Mouse (Mus musculus) heart, postnatal 36 days (tissue): ENCODE results near the gene Igf1r. TPM values are rescaled to one million over a fixed set of nuclear protein-coding genes. Genes with fewer than 3 reads are reported as not detected.
"Not testable (repeated sequence)": the region's sequence is repeated elsewhere in the genome, so short reads cannot be mapped to it uniquely, and the experiment has no call there.

Experiments used
- DNase-seq, 2 experiments: peaks; one replicate each; pipeline ENCODE4 v3.0.0; 2021 to 2022
- intact Hi-C: fragments of 180-260 bp; cut with DNase I; formaldehyde crosslinking; loops from one replicate; pipeline ENCODE4 v1.15.1; 2025
- total RNA-seq, 2 experiments: library from RNA; stranded (reverse); gene quantifications; 2 replicates each; pipeline ENCODE4 v1.2.3; 2021

The Igf1r gene
- total RNA-seq, 2 experiments from 2014 or later = 15.4 to 21.1 TPM

- intact Hi-C loops = no loop called here
Measured at GRCm38 (mm10) chr7:68246249-68246648, 293.6 kb downstream of the Igf1r start.

GRCm38 (mm10) chr7:68250411-68250810 lies 297.8 kb downstream of the Igf1r start:
- intact Hi-C loops = no loop called here
- no peak for DNase-seq

More at GRCm38 (mm10) chr7:68246249-68246648, 293.6 kb downstream of the Igf1r start:
- no peak for DNase-seq

DNA sequence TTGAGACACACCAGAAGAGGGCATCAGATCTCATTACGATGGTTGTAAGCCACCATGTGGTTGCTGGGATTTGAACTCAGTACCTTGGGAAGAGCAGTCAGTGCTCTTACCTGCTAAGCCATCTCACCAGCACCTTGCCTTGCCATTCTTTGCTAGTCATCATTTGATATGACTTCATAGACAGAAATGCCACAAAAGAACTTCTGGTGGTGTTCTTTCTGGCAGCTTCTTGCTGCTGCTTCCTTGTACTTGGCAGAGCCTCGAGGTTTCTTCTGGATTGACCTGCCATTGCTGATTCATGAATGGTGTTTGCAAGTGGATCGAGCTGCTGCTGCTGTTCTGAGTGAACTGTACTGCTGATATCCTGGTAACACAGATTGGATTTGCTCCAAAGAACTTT lies 298.3 kb downstream of the Igf1r start:
- intact Hi-C loops = no loop called here

DNA sequence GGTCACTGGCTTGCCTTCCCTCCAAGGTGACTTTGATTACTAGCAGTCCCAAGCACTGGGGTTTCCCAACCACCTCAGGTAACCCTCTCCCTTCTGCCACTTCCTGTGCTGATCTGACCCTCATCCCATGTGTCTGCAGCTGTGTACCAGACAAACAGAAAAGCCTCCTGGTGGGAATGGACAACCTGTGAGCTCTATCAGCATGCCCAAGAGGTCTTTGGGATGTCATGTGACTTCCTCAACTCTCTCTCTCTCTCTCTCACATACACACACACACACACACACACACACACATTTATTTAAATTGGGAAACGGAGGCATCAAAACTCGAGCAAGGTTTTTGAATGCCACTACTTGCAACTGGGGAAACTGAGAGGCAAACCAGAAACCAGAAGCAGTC lies 305.1 kb downstream of the Igf1r start:
- intact Hi-C loops = no loop called here
- DNase-seq = no peak

More for the DNA sequence above, 298.3 kb downstream of the Igf1r start:
- DNase-seq = no peak

DNA sequence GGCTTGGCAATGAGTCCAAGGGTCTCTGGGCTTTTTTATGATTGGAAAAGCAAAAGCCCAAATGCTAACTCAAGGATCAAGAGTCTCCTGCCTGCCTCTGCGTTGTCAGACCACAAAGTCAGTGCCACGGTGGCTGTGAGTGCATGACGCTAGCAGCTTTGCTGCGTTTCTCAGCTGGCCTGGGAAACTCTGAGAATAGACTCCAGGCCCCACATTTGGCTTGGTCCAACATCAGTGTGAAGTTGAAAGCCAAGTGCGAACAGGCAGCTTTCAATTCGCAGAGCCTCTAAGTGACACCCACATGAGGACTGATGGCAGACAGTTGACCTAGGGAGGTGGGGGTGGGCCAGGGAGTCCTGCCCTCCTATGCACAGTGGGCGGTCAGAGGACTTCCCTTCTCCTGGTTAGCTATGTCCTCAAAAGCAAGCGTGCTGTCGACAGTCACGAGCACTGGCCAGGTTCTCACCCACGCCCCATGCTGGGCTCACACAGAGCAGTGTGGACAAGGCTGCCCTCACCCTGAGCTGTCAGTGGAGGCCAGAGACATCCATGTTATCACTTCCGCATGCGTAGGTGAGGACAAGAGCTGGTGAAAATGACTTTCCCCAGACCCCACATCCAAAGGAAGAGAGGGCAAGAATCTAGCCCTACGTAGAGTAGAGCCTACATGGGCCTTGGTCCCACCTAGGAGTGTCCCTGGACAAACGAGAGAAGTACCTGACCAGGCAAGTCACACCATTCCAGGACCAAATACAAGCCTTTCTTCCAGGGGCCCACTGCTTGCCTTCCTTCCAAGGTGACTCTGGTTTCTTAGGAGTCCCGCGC lies 305.9 kb downstream of the Igf1r start:
- no peak for DNase-seq
- intact Hi-C loops = no loop called here

GRCm38 (mm10) chr7:68259523-68260081 lies 307.0 kb downstream of the Igf1r start:
- no peak for DNase-seq
- intact Hi-C loops = loop anchor here (5.0 kb wide), 1 partner anchor 37 kb away; no protein-coding TSS in a partner anchor

DNA sequence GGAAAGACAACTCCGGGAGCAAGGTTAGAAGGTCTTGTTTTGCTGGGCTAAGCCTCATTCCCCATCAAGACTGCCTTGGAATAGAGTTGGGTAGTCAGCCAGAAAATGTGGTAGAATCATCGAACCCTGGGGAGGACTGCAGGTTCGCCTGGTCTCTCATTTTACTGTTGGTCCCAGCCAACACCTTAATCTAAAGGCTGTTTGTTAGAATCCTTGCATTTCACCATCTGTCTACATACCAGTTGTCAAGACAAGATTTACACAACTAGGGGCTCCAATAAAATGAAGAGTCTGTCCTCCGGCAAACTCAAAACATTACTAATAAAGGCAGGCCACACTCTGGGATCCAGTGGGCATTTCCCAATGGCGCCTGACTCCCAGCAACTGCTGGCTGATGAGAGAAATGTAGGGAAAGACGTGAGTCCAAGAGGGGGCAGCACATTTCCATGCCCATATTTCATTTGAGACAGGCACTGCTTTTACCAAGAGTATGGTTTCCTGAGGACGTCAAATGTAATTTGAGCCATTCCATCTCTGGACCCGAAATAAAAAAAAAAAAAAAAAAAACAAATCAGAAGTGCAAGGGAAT lies 310.1 kb downstream of the Igf1r start:
- DNase-seq = no peak
- intact Hi-C loops = loop anchor here (5.0 kb wide), 1 partner anchor 40 kb away; no protein-coding TSS in a partner anchor

DNA sequence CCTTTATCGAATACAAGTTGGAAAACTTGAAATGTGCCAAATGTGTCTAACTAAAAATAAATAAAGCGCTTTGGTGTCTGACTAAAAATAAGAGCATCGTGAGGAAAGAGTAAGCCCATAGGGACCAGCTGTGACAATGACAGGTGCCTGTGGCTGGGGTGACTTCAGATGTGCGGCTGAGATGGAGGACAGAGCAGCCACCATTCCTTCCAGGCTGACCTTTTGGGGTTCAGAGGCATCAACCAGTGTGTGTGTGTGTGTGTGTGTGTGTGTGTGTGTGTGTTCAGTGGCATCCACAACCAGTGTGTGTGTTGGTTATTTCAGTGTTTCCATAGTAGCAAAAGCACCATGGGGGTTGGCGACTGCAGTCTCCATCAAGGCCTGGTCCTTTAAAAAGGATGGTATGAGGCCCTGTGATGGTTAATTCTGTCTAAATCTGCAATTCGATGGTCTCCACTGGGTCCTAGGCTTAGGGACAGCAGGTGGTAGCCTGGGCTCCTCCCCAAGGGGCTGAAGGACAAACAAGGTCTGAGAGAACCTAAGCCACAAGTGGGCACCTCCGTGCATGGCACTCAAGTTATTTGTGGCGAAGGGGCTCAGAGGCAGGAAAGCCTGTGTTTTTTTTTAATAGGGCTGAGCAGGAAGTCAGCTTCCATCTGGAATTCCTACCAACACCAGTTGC lies 310.9 kb downstream of the Igf1r start:
- no peak for DNase-seq
- intact Hi-C loops = loop anchor here (2.0 to 5.0 kb wide), 2 partner anchors 39 to 41 kb away; no protein-coding TSS in a partner anchor

DNA sequence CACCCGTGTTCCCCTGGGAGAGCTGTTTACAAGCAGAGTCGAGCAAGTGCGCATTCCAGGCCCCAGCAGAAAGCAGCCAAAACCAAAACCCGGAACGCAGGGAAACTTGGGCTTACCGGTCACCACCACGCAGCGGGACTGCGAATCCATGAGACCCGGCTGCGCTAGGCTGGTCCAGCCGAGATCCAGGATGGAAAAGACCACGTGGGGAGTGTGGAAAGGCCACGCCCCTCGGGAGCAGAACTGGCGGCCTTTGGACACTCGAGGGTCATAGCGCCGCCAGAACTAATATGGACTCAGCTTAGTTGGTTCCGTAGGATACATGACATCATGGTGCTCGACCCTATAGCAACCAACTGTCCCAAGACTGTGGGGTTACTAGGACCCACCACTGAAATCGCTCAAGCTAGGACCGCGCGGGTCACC lies 311.4 kb downstream of the Igf1r start, which contains the start of gene Pgpep1l:
Pgpep1l (minus strand) TSS at position 206 of the 426 bp plus-strand sequence.
- peak; percentile 51 to 57 for DNase-seq
- intact Hi-C loops = loop anchor here (2.0 to 5.0 kb wide), 2 partner anchors 39 to 42 kb away; no protein-coding TSS in a partner anchor

GRCm38 (mm10) chr7:68264531-68264930 lies 311.9 kb downstream of the Igf1r start:
- intact Hi-C loops = loop anchor here (2.0 to 5.0 kb wide), 2 partner anchors 38 to 42 kb away; no protein-coding TSS in a partner anchor

DNA sequence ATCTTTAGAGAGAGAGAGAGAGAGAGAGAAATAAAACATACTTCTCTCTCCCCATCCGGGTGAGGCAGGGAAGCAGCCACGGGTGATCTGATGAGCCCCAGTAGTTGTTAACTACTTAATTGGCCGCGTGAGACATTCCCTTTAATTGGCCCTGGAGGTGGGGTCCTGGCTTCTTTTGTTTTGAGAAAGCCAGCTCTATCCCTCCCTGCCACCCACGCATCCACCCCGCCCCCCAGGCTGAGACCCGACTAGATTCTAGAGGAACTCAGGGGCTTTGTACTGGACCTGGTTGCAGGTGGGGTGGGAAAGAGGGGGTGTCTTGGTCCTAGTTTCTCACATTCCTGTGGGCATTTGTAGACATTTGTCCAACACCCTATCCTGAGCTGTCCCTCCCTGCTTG lies 312.8 kb downstream of the Igf1r start:
- DNase-seq = no peak
- intact Hi-C loops = loop anchor here (2.0 kb wide), 1 partner anchor 37 kb away; no protein-coding TSS in a partner anchor

More at GRCm38 (mm10) chr7:68264531-68264930, 311.9 kb downstream of the Igf1r start:
- peak; percentile 29 to 36 for DNase-seq

GRCm38 (mm10) chr7:68266691-68267090 lies 314.1 kb downstream of the Igf1r start:
- DNase-seq = no peak
- intact Hi-C loops = no loop called here

DNA sequence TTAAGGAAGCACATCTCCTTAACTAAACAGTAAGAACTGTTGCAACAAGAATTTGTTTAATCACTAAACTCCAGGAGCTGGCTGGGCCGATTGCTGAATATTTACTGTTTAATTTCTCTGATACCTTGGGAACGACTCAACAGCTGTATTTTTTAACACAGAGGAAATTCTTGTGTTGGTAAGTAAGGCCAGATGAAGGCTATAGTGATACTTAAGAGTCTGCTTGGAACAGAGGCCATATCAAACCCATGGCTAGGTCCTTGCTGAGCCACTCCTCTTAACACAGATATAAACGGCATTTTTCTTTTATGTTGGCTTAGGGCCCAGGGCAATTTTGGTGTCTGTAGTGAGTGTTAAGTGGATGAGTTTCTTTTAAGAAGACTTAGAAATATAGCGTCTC lies 317.9 kb downstream of the Igf1r start:
- intact Hi-C loops = no loop called here
- no peak for DNase-seq

GRCm38 (mm10) chr7:68271816-68272215 lies 319.2 kb downstream of the Igf1r start:
- no peak for DNase-seq
- intact Hi-C loops = no loop called here

GRCm38 (mm10) chr7:68272607-68273006 lies 320.0 kb downstream of the Igf1r start:
- no peak for DNase-seq
- intact Hi-C loops = no loop called here

DNA sequence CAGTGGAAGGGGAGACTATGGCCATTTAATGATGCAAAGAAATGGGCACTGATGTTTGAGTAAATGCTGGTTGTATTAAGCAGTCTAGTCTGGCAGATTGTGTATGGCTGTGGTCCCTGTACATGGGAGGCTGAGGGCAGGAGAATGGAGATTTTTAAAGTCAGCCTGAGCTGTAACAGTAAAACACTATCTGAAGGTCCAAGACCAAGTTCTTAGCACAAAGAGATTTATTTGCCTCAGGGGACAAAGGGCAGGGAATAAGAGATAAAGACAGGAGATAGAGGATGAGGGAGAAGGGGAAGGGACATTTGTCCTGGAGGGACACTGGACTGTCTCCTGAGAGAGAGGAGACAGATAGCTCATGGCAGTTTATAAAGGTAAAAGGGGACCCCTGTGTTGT lies 320.9 kb downstream of the Igf1r start, which contains the start of gene Fam169b:
Fam169b (plus strand) TSS at position 325 of the 400 bp plus-strand sequence.
- DNase-seq = no peak
- intact Hi-C loops = no loop called here

DNA sequence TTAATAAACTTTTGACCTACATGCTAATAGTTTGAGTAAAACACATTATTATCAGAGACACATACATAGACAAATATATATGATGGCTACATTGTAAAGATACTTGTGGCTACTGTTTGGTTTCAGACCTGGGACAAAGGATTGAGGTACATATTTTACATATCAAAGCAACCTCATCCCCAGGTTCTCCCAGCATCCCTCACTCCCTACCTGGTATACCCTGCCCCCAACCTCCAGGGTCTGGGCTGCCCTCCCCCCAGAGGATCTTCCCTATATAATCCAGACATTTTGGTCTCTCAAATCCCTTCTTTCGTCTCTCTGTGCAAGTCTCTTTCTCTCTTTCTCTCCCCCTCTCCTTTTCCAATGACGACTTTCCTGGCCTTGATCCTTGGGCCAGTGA lies 321.6 kb downstream of the Igf1r start:
- intact Hi-C loops = no loop called here
- DNase-seq = no peak

DNA sequence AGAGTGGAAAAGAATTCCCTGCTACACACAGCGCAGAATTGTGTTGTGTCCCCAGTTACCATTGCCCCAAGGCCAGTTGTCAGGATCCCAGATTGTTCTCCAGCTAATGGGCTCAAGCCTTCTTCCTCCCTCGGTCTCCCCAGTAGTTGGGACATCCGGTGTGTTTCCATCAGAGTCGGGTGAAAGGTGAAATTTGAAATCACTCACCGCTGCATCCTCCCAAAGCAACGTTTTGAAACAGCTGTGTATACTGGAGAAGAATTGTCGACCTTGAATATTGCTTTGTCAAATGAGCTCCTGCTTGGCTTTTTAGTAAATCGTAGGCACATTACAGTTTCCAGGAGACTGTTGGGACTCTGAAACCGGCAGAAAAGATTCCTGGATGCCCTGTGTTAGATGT lies 322.3 kb downstream of the Igf1r start:
- DNase-seq = no peak
- intact Hi-C loops = no loop called here

- intact Hi-C loops, DNase-seq: not testable (repeated sequence)
Measured at GRCm38 (mm10) chr7:68275445-68275837, 322.8 kb downstream of the Igf1r start.
